Mouse (Mus musculus) liver, adult 2 months (tissue): ENCODE measurements at regions not wholly inside any gene's neighbourhood (a gene's known extent, or its start where the extent isn't known, plus 50 kb on each side); places are given as distances from the start of the nearest gene placed in this dataset.

Experiments used
- CTCF ChIP-seq: fragments of 200-500 bp; IDR thresholded peaks from 2 replicates; pipeline ENCODE4 v1.5.1; 2011; ENCODE audit warnings: low read depth, low read length, control low read depth
- POLR2A ChIP-seq: fragments of 200-500 bp; IDR thresholded peaks from 2 replicates; pipeline ENCODE4 v1.6.1; 2011; ENCODE audit warnings: low read length, control low read depth; ENCODE audit not compliant: insufficient read depth; ENCODE audit errors: extremely low read depth

DNA sequence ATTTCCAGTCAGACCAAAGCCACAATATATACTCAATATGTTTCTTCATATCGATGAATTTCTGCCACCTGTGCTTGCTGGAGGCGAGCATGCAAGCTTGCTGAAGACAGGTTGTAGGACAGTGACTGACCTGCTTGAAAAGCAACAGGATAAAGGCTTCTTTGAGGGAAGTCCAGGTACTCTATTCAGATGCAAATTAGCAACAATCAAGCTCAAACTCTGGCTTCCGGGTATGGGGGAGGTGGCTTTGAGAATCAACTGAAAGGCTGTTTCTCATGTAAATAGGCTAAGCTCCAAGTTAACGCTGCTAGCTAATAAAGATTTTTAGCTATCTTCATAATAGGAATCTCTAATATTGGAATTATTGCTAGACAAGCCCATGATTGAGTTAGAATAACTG, 129.6 kb upstream of the Pgr start:
- TF ChIP-seq CTCF (no peak), POLR2A (no peak)
